Mouse (Mus musculus) testis, postnatal 14 days (tissue): ENCODE measurements around the gene Cmah.

Source experiments
- DNase-seq: peaks from one replicate; pipeline ENCODE4 v3.0.0; 2021; ENCODE audit warnings: low spot score

The Cmah gene

GRCm38 (mm10) chr13:24418024-24418423 is 90.8 kb downstream of the Cmah start:
- no peak for DNase-seq

GRCm38 (mm10) chr13:24418814-24419213 is 91.6 kb downstream of the Cmah start:
- no peak for DNase-seq

GRCm38 (mm10) chr13:24419560-24420250 is 92.5 kb downstream of the Cmah start:
- no peak for DNase-seq

- no peak for DNase-seq
Observed at GRCm38 (mm10) chr13:24421987-24422386, 94.8 kb downstream of the Cmah start.

- no peak for DNase-seq
Observed at GRCm38 (mm10) chr13:24430215-24430614, 103.0 kb downstream of the Cmah start.

GRCm38 (mm10) chr13:24431593-24431992 is 104.4 kb downstream of the Cmah start:
- DNase-seq, result no peak

- no peak for DNase-seq
Observed at GRCm38 (mm10) chr13:24442272-24442671, 115.1 kb downstream of the Cmah start.

- DNase-seq, result no peak
Observed at GRCm38 (mm10) chr13:24443763-24444347, 116.7 kb downstream of the Cmah start.

- DNase-seq, result no peak
Observed at GRCm38 (mm10) chr13:24444709-24445108, 117.5 kb downstream of the Cmah start.

GRCm38 (mm10) chr13:24445166-24445565 is 118.0 kb downstream of the Cmah start:
- no peak for DNase-seq

- DNase-seq, result no peak
Observed at GRCm38 (mm10) chr13:24446081-24446480, 118.9 kb downstream of the Cmah start.

- no peak for DNase-seq
Observed at GRCm38 (mm10) chr13:24447043-24447442, 119.8 kb downstream of the Cmah start.

GRCm38 (mm10) chr13:24448578-24448977 is 121.4 kb downstream of the Cmah start:
- no peak for DNase-seq

GRCm38 (mm10) chr13:24451455-24451854 is 124.3 kb downstream of the Cmah start:
- DNase-seq, result no peak

GRCm38 (mm10) chr13:24453737-24454136 is 126.5 kb downstream of the Cmah start:
- no peak for DNase-seq

- DNase-seq, result no peak
Observed at GRCm38 (mm10) chr13:24456385-24456784, 129.2 kb downstream of the Cmah start.

GRCm38 (mm10) chr13:24460517-24460916 is 133.3 kb downstream of the Cmah start:
- no peak for DNase-seq

- DNase-seq, result no peak
Observed at GRCm38 (mm10) chr13:24463767-24464166, 136.6 kb downstream of the Cmah start.

- DNase-seq, result no peak
Observed at GRCm38 (mm10) chr13:24466027-24466426, 138.8 kb downstream of the Cmah start.

GRCm38 (mm10) chr13:24467806-24468205 is 140.6 kb downstream of the Cmah start:
- no peak for DNase-seq

- no peak for DNase-seq
Observed at GRCm38 (mm10) chr13:24477564-24477963, 150.4 kb downstream of the Cmah start.

- no peak for DNase-seq
Observed at GRCm38 (mm10) chr13:24479516-24479915, 152.3 kb downstream of the Cmah start.

GRCm38 (mm10) chr13:24480824-24481223 is 153.6 kb downstream of the Cmah start:
- DNase-seq, result no peak
